Mouse (Mus musculus): ENCODE measurements around the gene Spon1.

- TF ChIP-seq CTCF (IDR thresholded peaks at IDR 0.05; ENCODE audit: low read depth), result no peak
- TF ChIP-seq EP300 (optimal IDR thresholded peaks at IDR 0.05), result no peak
Measured at GRCm38 (mm10) chr7:114074133-114074532, 308.3 kb downstream of the Spon1 start.
